Mouse (Mus musculus): ENCODE data around the gene Ephb3. TPM values are rescaled to one million over a fixed set of nuclear protein-coding genes. Genes with fewer than 3 reads are reported as not detected.

Gene Ephb3
- polyA plus RNA-seq, 1 experiment from 2014 or later, result 9.8 TPM

GRCm38 (mm10) chr16:21212369-21212768 is 7.8 kb downstream of the Ephb3 start:
- DNase-seq (ENCODE audit: low spot score, missing footprints) (peak; percentile 95), ATAC-seq (ENCODE audit: low FRiP score) (peak; percentile 40)
- Histone ChIP-seq H3K4me3 (ENCODE audit: low read depth, low read length) (no peak overlapping the region), H3K9me3 (ENCODE audit: control insufficient read depth, low read length) (no peaks in the 10 kb centered on the region), H3K36me3 (ENCODE audit: control insufficient read depth, insufficient read depth, low read length) (peaks cover 4% of the 10 kb centered on the region; the same call in 1 of the 2 replicates), H3K4me1 (ENCODE audit: control insufficient read depth, insufficient read depth, low read length) (peaks cover 56% of the 10 kb centered on the region), H3K9ac (ENCODE audit: low read length) (no peak overlapping the region), H3K27ac (ENCODE audit: low read depth, low read length) (peak overlapping the region; percentile 23), H3K4me2 (no peak overlapping the region), H3K27me3 (ENCODE audit: control insufficient read depth, insufficient read depth, low read length) (peaks cover 2% of the 10 kb centered on the region)
- WGBS, result 10% methylated on average over 1 of the region's 1 CpGs

- DNase-seq (ENCODE audit: low spot score, missing footprints), result no peak
- Histone ChIP-seq H3K4me2 (no peak overlapping the region), H3K9ac (ENCODE audit: low read length) (no peak overlapping the region), H3K36me3 (ENCODE audit: control insufficient read depth, insufficient read depth, low read length) (peaks cover 10% of the 10 kb centered on the region), H3K4me1 (ENCODE audit: control insufficient read depth, insufficient read depth, low read length) (peaks cover 53% of the 10 kb centered on the region), H3K27ac (ENCODE audit: low read depth, low read length) (no peak overlapping the region), H3K4me3 (ENCODE audit: low read depth, low read length) (no peak overlapping the region), H3K9me3 (ENCODE audit: control insufficient read depth, low read length) (no peaks in the 10 kb centered on the region), H3K27me3 (ENCODE audit: control insufficient read depth, insufficient read depth, low read length) (peaks cover 2% of the 10 kb centered on the region)
- WGBS, result 96% methylated on average over 7 of the region's 7 CpGs
- no peak for ATAC-seq (ENCODE audit: low FRiP score)
Observed at GRCm38 (mm10) chr16:21213939-21214338, 9.4 kb downstream of the Ephb3 start.

- ATAC-seq (ENCODE audit: low FRiP score) (no peak), DNase-seq (ENCODE audit: low spot score, missing footprints) (no peak)
- Histone ChIP-seq H3K9ac (ENCODE audit: low read length) (no peak overlapping the region), H3K36me3 (ENCODE audit: control insufficient read depth, insufficient read depth, low read length) (peaks cover 16% of the 10 kb centered on the region), H3K9me3 (ENCODE audit: control insufficient read depth, low read length) (no peaks in the 10 kb centered on the region), H3K27me3 (ENCODE audit: control insufficient read depth, insufficient read depth, low read length) (peaks cover 2% of the 10 kb centered on the region), H3K4me1 (ENCODE audit: control insufficient read depth, insufficient read depth, low read length) (peaks cover 50% of the 10 kb centered on the region), H3K4me3 (ENCODE audit: low read depth, low read length) (no peak overlapping the region), H3K4me2 (no peak overlapping the region), H3K27ac (ENCODE audit: low read depth, low read length) (no peak overlapping the region)
- WGBS, result 90% methylated on average over 17 of the region's 17 CpGs
Observed at GRCm38 (mm10) chr16:21214803-21215202, 10.2 kb downstream of the Ephb3 start.

GRCm38 (mm10) chr16:21216047-21216446 is 11.5 kb downstream of the Ephb3 start:
- H3K4me1 ChIP-seq (ENCODE audit: control insufficient read depth, insufficient read depth, low read length), result peaks cover 38% of the 10 kb centered on the region
- peak; percentile 45; the same call in 1 of the 2 replicates for ATAC-seq (ENCODE audit: low FRiP score)
- no peaks in the 10 kb centered on the region for H3K9me3 ChIP-seq (ENCODE audit: control insufficient read depth, low read length)
- H3K27ac ChIP-seq (ENCODE audit: low read depth, low read length), result no peak overlapping the region
- no peak overlapping the region for H3K4me3 ChIP-seq (ENCODE audit: low read depth, low read length)
- WGBS, result 11% methylated on average over 4 of the region's 4 CpGs
- no peak overlapping the region; the same call in 1 of the 2 replicates for H3K4me2 ChIP-seq
- peaks cover 22% of the 10 kb centered on the region for H3K36me3 ChIP-seq (ENCODE audit: control insufficient read depth, insufficient read depth, low read length)
- no peak for DNase-seq (ENCODE audit: low spot score, missing footprints)
- H3K27me3 ChIP-seq (ENCODE audit: control insufficient read depth, insufficient read depth, low read length), result peaks cover 2% of the 10 kb centered on the region
- no peak overlapping the region for H3K9ac ChIP-seq (ENCODE audit: low read length)

- H3K36me3 ChIP-seq (ENCODE audit: control insufficient read depth, insufficient read depth, low read length), result peaks cover 27% of the 10 kb centered on the region
- no peak overlapping the region for H3K27ac ChIP-seq (ENCODE audit: low read depth, low read length)
- H3K27me3 ChIP-seq (ENCODE audit: control insufficient read depth, insufficient read depth, low read length), result peaks cover 2% of the 10 kb centered on the region
- H3K4me1 ChIP-seq (ENCODE audit: control insufficient read depth, insufficient read depth, low read length), result peaks cover 26% of the 10 kb centered on the region
- WGBS, result 89% methylated on average over 14 of the region's 14 CpGs
- DNase-seq (ENCODE audit: low spot score, missing footprints) (no peak), ATAC-seq (ENCODE audit: low FRiP score) (no peak)
- no peak overlapping the region for H3K4me2 ChIP-seq
- H3K4me3 ChIP-seq (ENCODE audit: low read depth, low read length), result no peak overlapping the region
- no peak overlapping the region for H3K9ac ChIP-seq (ENCODE audit: low read length)
- no peaks in the 10 kb centered on the region for H3K9me3 ChIP-seq (ENCODE audit: control insufficient read depth, low read length)
Observed at GRCm38 (mm10) chr16:21217233-21217632, 12.7 kb downstream of the Ephb3 start.

GRCm38 (mm10) chr16:21219656-21220055 is 15.1 kb downstream of the Ephb3 start:
- WGBS, result 89% methylated on average over 4 of the region's 4 CpGs
- no peak overlapping the region for H3K4me2 ChIP-seq
- no peak overlapping the region for H3K4me3 ChIP-seq (ENCODE audit: low read depth, low read length)
- no peak overlapping the region for H3K27ac ChIP-seq (ENCODE audit: low read depth, low read length)
- H3K9ac ChIP-seq (ENCODE audit: low read length), result no peak overlapping the region
- H3K4me1 ChIP-seq (ENCODE audit: control insufficient read depth, insufficient read depth, low read length), result peaks cover 18% of the 10 kb centered on the region
- peaks cover 27% of the 10 kb centered on the region for H3K36me3 ChIP-seq (ENCODE audit: control insufficient read depth, insufficient read depth, low read length)
- H3K9me3 ChIP-seq (ENCODE audit: control insufficient read depth, low read length), result no peaks in the 10 kb centered on the region
- ATAC-seq (ENCODE audit: low FRiP score), result no peak
- no peaks in the 10 kb centered on the region; the same call in 1 of the 2 replicates for H3K27me3 ChIP-seq (ENCODE audit: control insufficient read depth, insufficient read depth, low read length)
- DNase-seq (ENCODE audit: low spot score, missing footprints), result no peak

- Histone ChIP-seq H3K4me2 (no peak overlapping the region), H3K4me1 (ENCODE audit: control insufficient read depth, insufficient read depth, low read length) (no peaks in the 10 kb centered on the region), H3K9ac (ENCODE audit: low read length) (no peak overlapping the region), H3K36me3 (ENCODE audit: control insufficient read depth, insufficient read depth, low read length) (peaks cover 24% of the 10 kb centered on the region; the same call in 1 of the 2 replicates), H3K4me3 (ENCODE audit: low read depth, low read length) (no peak overlapping the region), H3K9me3 (ENCODE audit: control insufficient read depth, low read length) (no peaks in the 10 kb centered on the region), H3K27me3 (ENCODE audit: control insufficient read depth, insufficient read depth, low read length) (no peaks in the 10 kb centered on the region), H3K27ac (ENCODE audit: low read depth, low read length) (no peak overlapping the region)
- 94% methylated on average over 3 of the region's 3 CpGs for WGBS
- ATAC-seq (ENCODE audit: low FRiP score) (no peak), DNase-seq (ENCODE audit: low spot score, missing footprints) (no peak)
Observed at GRCm38 (mm10) chr16:21223038-21223437, 18.5 kb downstream of the Ephb3 start.

GRCm38 (mm10) chr16:21224648-21225240 is 20.2 kb downstream of the Ephb3 start:
- Histone ChIP-seq H3K27me3 (ENCODE audit: control insufficient read depth, insufficient read depth, low read length) (no peaks in the 10 kb centered on the region), H3K4me3 (ENCODE audit: low read depth, low read length) (no peak overlapping the region), H3K9ac (ENCODE audit: low read length) (no peak overlapping the region), H3K4me1 (ENCODE audit: control insufficient read depth, insufficient read depth, low read length) (no peaks in the 10 kb centered on the region), H3K36me3 (ENCODE audit: control insufficient read depth, insufficient read depth, low read length) (peaks cover 14% of the 10 kb centered on the region; the same call in 1 of the 2 replicates), H3K27ac (ENCODE audit: low read depth, low read length) (no peak overlapping the region), H3K4me2 (no peak overlapping the region), H3K9me3 (ENCODE audit: control insufficient read depth, low read length) (no peaks in the 10 kb centered on the region)
- ATAC-seq (ENCODE audit: low FRiP score) (no peak), DNase-seq (ENCODE audit: low spot score, missing footprints) (no peak)
- 35% methylated on average over 4 of the region's 4 CpGs for WGBS

- DNase-seq (ENCODE audit: low spot score, missing footprints) (no peak), ATAC-seq (ENCODE audit: low FRiP score) (no peak)
- Histone ChIP-seq H3K9ac (ENCODE audit: low read length) (no peak overlapping the region), H3K4me3 (ENCODE audit: low read depth, low read length) (no peak overlapping the region), H3K4me1 (ENCODE audit: control insufficient read depth, insufficient read depth, low read length) (no peaks in the 10 kb centered on the region), H3K27me3 (ENCODE audit: control insufficient read depth, insufficient read depth, low read length) (no peaks in the 10 kb centered on the region), H3K4me2 (no peak overlapping the region), H3K9me3 (ENCODE audit: control insufficient read depth, low read length) (no peaks in the 10 kb centered on the region), H3K36me3 (ENCODE audit: control insufficient read depth, insufficient read depth, low read length) (peaks cover 5% of the 10 kb centered on the region; the same call in 1 of the 2 replicates), H3K27ac (ENCODE audit: low read depth, low read length) (no peak overlapping the region)
- WGBS, result 77% methylated on average over 6 of the region's 6 CpGs
Observed at GRCm38 (mm10) chr16:21226629-21227028, 22.1 kb downstream of the Ephb3 start.

All from midbrain, embryonic 11.5 days (tissue).